Mouse (Mus musculus) adrenal gland, postnatal 14 days (tissue): ENCODE results near the gene Naa80. TPM values are rescaled to one million over a fixed set of nuclear protein-coding genes. Genes with fewer than 3 reads are reported as not detected.

ENCODE experiments used
- DNase-seq: peaks from one replicate; pipeline ENCODE4 v3.0.0; 2021; ENCODE audit warnings: mixed read lengths
- total RNA-seq: library from RNA; stranded (reverse); gene quantifications from 2 replicates; pipeline ENCODE4 v1.2.3, GENCODE M21; 2021

Naa80 gene
- total RNA-seq, 1 experiment from 2014 or later = 19.6 TPM

GRCm38 (mm10) chr9:107596619-107597569 is 18.2 kb downstream of the Naa80 start:
- DNase-seq = no peak

- DNase-seq = no peak
These were observed 19.7 kb downstream of the Naa80 start for GRCm38 (mm10) chr9:107598385-107598784.

- DNase-seq = no peak
These were observed 20.7 kb downstream of the Naa80 start for GRCm38 (mm10) chr9:107599433-107599832.

- DNase-seq = no peak
These were observed 21.2 kb downstream of the Naa80 start for GRCm38 (mm10) chr9:107599842-107600241.

GRCm38 (mm10) chr9:107600745-107601144 is 22.1 kb downstream of the Naa80 start:
- DNase-seq = peak; percentile 52

GRCm38 (mm10) chr9:107601275-107601674 is 22.6 kb downstream of the Naa80 start:
- DNase-seq = no peak

GRCm38 (mm10) chr9:107602068-107602648 is 23.5 kb downstream of the Naa80 start:
- DNase-seq = peak; percentile 95

- no peak for DNase-seq
These were observed 24.6 kb downstream of the Naa80 start for GRCm38 (mm10) chr9:107603251-107603650.

- DNase-seq = peak; percentile 79
These were observed 26.5 kb downstream of the Naa80 start for GRCm38 (mm10) chr9:107605041-107605661.

- no peak for DNase-seq
These were observed 27.9 kb downstream of the Naa80 start for GRCm38 (mm10) chr9:107606591-107606990.

- DNase-seq = no peak
These were observed 28.3 kb downstream of the Naa80 start for GRCm38 (mm10) chr9:107607036-107607435.

GRCm38 (mm10) chr9:107607653-107608245 is 29.1 kb downstream of the Naa80 start:
- DNase-seq = peak; percentile 50

- DNase-seq = no peak
These were observed 30.2 kb downstream of the Naa80 start, which contains the start of gene Sema3b for GRCm38 (mm10) chr9:107608741-107609432. Gene Sema3b, minus strand, starts transcription at chr9:107609229.

- no peak for DNase-seq
These were observed 30.7 kb downstream of the Naa80 start for GRCm38 (mm10) chr9:107609433-107609830.

- no peak for DNase-seq
These were observed 32.9 kb downstream of the Naa80 start for GRCm38 (mm10) chr9:107611456-107612190.

- peak; percentile 100 for DNase-seq
These were observed 33.7 kb downstream of the Naa80 start for GRCm38 (mm10) chr9:107612191-107612944.

- peak; percentile 60 for DNase-seq
These were observed 34.4 kb downstream of the Naa80 start for GRCm38 (mm10) chr9:107612945-107613569.

- no peak for DNase-seq
These were observed 36.3 kb downstream of the Naa80 start for GRCm38 (mm10) chr9:107615035-107615434.

GRCm38 (mm10) chr9:107617461-107617860 is 38.8 kb downstream of the Naa80 start:
- no peak for DNase-seq

GRCm38 (mm10) chr9:107618098-107618497 is 39.4 kb downstream of the Naa80 start:
- DNase-seq = no peak
